Mouse (Mus musculus) hindbrain, embryonic 15.5 days (tissue): ENCODE results near the gene Inppl1. TPM values are rescaled to one million over a fixed set of nuclear protein-coding genes. Genes with fewer than 3 reads are reported as not detected.

Source experiments
- ATAC-seq: fragments of 200-750 bp; cut with Nextera tagmentation; 2 replicates; pipeline ENCODE4 v1.8.0; 2017; ENCODE audit warnings: low read depth, moderate number of reproducible peaks, moderate TSS enrichment; ENCODE audit not compliant: low FRiP score
- H3K27ac ChIP-seq: fragments of 300-500 bp; sonication (generic); replicated peaks from 2 replicates; pipeline ENCODE4 v1.5.1; 2015; ENCODE audit warnings: mild to moderate bottlenecking, inconsistent platforms
- H3K27me3 ChIP-seq: fragments of 300-500 bp; sonication (generic); 2 replicates; pipeline ENCODE4 v1.6.1; 2015; ENCODE audit warnings: control low read depth, inconsistent platforms
- H3K36me3 ChIP-seq: fragments of 300-500 bp; sonication (generic); 2 replicates; pipeline ENCODE4 v1.6.1; 2015; ENCODE audit warnings: control low read depth, inconsistent platforms
- H3K4me1 ChIP-seq: fragments of 300-500 bp; sonication (generic); replicated peaks from 2 replicates; pipeline ENCODE4 v1.6.1; 2015; ENCODE audit warnings: control low read depth, inconsistent platforms
- H3K4me2 ChIP-seq: fragments of 300-500 bp; sonication (generic); 2 replicates; pipeline ENCODE4 v1.6.1; 2015; ENCODE audit warnings: moderate library complexity, mild to moderate bottlenecking, inconsistent platforms
- H3K4me3 ChIP-seq: fragments of 300-500 bp; sonication (generic); 2 replicates; pipeline ENCODE4 v1.5.1; 2015; ENCODE audit warnings: mild to moderate bottlenecking, inconsistent platforms
- H3K9ac ChIP-seq: fragments of 300-500 bp; sonication (generic); 2 replicates; pipeline ENCODE4 v1.6.1; 2015; ENCODE audit warnings: inconsistent platforms
- H3K9me3 ChIP-seq: fragments of 300-500 bp; sonication (generic); 2 replicates; pipeline ENCODE4 v1.6.1; 2016; ENCODE audit warnings: control low read depth, inconsistent platforms
- WGBS: fragments of 180-500 bp; shearing (Covaris S2); methylation state at CpG from one replicate; pipeline ENCODE4 v1.1.7; 2015; 5-methylcytosine and 5-hydroxymethylcytosine counted together
- polyA plus RNA-seq: library from polyadenylated mRNA; unstranded; fragments of >200 nt; fragmentation: Nextera tagmentation; extraction: Ambion mirVana; gene quantifications from 2 replicates; pipeline ENCODE4 v1.2.1, GENCODE M21; 2015

The Inppl1 gene
- polyA plus RNA-seq: 17.2 and 18.2 TPM in 2 replicates

DNA sequence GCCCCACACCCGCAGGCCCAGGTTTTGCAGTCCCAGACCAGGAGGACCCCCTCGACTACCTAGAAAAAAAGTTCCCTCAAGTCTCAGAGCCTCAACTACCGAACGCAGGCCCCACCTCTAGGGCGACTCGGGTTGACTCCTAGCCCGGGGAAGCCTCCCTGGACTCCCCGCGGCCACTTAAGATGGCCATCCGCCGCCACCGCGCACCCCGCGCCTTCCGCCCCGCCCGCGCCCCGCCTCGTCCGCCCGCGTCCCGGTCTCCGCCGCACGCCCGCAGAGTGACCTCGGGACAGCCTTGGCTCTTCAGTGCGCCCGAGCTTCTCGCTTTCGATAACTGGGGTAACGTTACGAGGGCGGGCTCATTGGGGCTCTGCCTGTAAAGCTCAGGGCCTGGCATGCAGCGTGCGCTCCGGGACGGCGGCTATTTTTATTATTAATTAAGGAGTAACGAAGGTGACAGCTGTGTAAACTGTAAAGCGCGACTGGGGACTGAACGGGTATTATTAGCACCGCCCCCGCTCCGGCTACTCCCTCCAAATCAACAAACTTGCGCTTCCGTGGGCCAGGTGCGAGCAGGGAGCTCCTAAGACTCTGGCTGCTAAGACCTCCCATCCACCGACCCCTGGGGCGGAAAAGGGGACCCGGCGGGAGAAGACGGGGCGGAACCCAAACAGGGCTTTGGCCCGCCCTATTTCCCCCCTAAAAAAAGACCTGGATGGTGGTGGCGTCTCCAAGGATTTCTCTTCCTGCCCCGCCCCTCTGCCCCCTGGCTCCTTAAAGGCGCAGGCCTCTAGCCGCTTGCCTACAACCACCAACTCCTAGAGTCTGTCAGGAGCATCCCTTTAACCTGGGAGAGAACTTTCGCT lies at the start of gene Inppl1:
TSS of gene Inppl1 (minus strand) at position 624 of the 866 bp plus-strand sequence.
- H3K4me1 ChIP-seq: peaks cover 36% of the 10 kb centered on the region

DNA sequence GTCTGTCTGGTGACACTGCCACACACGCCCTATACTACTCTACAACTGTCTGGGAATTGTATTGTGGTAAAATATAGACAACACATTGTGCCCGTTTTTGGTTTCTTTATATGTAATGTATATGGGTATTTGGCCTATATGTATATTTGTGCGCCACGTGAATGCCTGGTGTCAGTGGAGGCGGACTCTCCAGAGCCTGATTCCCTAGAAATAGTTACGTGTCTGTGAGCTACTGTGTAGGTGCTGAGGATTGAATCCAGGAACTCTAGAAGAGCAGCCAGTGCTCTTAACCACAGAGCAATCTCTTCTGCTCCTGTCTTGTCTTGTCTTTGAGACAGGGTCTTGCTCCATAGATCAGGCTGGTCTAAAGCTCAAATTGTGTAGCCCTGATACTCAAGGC lies 48.2 kb upstream of the Inppl1 start:
- H3K27ac ChIP-seq: no peak overlapping the region
- no peaks in the 10 kb centered on the region for H3K4me1 ChIP-seq
- no peaks in the 10 kb centered on the region for H3K36me3 ChIP-seq
- no peaks in the 10 kb centered on the region for H3K27me3 ChIP-seq
- H3K9ac ChIP-seq: no peak overlapping the region
- ATAC-seq: no peak
- H3K9me3 ChIP-seq: no peaks in the 10 kb centered on the region
- no peak overlapping the region for H3K4me2 ChIP-seq
- H3K4me3 ChIP-seq: no peak overlapping the region
- 90% methylated on average over 6 of the region's 6 CpGs for WGBS

More for the DNA sequence above, at the start of gene Inppl1:
- Histone ChIP-seq H3K27ac (peak within 1 kb of the TSS; percentile 82), H3K36me3 (no peaks in the 10 kb centered on the region), H3K27me3 (peaks cover 8% of the 10 kb centered on the region; the same call in 1 of the 2 replicates), H3K9me3 (no peaks in the 10 kb centered on the region), H3K4me2 (peak within 1 kb of the TSS; percentile 99), H3K9ac (peak within 1 kb of the TSS; percentile 63), H3K4me3 (peak within 1 kb of the TSS; percentile 63)
- under 1% methylated on average over 64 of the region's 64 CpGs for WGBS
- ATAC-seq: peak; percentile 78

DNA sequence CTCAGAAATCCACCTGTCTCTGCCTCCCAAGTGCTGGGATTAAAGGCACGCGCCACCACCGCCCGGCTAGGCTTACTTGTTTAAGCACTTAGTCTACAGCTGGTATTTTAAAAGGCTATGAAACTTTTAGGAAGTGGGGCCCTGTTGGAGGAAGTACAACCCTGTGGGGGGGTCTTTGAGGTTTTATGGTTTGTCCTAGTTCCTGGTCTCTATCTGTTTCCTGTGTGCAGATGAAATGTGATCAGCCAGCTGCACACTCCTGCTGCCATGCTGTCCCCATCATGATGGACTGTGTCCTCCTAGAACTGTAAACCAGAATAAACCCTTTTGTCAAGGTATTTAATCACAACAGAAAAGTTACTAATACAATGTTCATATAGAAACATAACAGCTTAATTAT lies 46.1 kb upstream of the Inppl1 start:
- Histone ChIP-seq H3K4me2 (no peak overlapping the region), H3K9ac (no peak overlapping the region), H3K27me3 (no peaks in the 10 kb centered on the region), H3K9me3 (no peaks in the 10 kb centered on the region), H3K36me3 (no peaks in the 10 kb centered on the region), H3K27ac (no peak overlapping the region), H3K4me1 (no peaks in the 10 kb centered on the region), H3K4me3 (no peak overlapping the region)
- WGBS: 95% methylated on average over 4 of the region's 4 CpGs
- no peak for ATAC-seq

DNA sequence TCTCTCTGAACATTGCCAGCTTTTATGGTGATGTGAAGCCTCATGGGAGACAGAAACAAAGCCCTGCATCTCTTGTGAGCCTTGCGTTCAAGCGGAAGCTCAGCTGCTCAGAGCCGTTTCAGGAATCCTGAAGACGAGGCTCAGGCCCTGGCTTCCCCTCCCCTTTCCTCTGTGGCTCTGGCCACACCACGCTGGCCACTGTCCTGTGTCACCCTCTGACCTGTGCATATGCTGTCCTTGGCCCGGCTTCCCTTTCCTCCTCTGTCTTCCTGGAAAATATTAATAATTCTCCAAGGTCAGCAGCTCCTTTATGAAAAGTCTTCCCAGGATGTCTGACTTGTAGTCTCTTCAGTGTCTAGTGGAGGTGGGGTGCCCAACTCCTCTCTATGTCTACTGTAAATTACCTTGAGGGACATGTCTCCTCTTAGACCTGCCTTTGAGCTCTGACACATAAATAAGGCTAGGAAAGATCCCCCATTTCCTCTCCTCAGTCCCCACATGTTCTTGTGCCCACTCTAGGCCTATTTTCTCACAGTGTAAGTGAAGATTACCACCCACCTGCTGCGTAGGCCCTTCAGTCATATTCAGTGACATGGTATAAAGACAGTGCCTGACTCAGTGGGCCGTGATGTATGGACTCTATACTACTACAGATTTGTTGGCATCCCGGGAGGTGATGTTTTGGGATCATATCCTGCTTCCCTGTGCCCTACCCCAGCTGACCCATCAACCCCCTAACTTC lies 44.6 kb upstream of the Inppl1 start:
- ATAC-seq: no peak

DNA sequence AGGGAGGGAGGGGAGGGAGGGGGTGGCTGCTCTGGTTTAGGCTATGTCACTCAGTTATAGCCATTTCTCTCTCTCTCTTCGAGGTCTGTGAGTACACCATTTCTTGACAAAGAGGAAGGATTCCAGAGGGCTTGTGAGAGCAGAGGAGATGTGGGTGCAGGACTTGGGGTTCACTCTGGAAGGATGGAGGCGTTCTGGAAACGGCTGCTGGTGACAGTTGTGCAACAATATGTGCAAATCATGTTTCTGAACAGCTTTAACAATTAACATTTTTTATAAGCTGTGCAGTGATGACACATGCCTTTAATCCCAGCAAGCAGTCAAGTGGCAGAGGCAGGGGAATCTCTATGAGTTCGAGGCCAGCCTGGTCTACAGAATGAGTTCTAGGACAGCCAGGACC lies 42.8 kb upstream of the Inppl1 start:
- H3K36me3 ChIP-seq: no peaks in the 10 kb centered on the region
- no peak overlapping the region for H3K27ac ChIP-seq
- H3K9ac ChIP-seq: no peak overlapping the region
- H3K9me3 ChIP-seq: no peaks in the 10 kb centered on the region
- WGBS: 78% methylated on average over 4 of the region's 4 CpGs
- no peaks in the 10 kb centered on the region for H3K4me1 ChIP-seq
- no peak for ATAC-seq
- H3K4me3 ChIP-seq: no peak overlapping the region
- H3K27me3 ChIP-seq: no peaks in the 10 kb centered on the region
- no peak overlapping the region for H3K4me2 ChIP-seq

More for the DNA sequence above, 44.6 kb upstream of the Inppl1 start:
- Histone ChIP-seq H3K4me2 (no peak overlapping the region), H3K4me3 (no peak overlapping the region), H3K36me3 (no peaks in the 10 kb centered on the region), H3K9me3 (no peaks in the 10 kb centered on the region), H3K27me3 (no peaks in the 10 kb centered on the region), H3K9ac (no peak overlapping the region), H3K27ac (no peak overlapping the region), H3K4me1 (no peaks in the 10 kb centered on the region)
- WGBS: 62% methylated on average over 9 of the region's 9 CpGs

DNA sequence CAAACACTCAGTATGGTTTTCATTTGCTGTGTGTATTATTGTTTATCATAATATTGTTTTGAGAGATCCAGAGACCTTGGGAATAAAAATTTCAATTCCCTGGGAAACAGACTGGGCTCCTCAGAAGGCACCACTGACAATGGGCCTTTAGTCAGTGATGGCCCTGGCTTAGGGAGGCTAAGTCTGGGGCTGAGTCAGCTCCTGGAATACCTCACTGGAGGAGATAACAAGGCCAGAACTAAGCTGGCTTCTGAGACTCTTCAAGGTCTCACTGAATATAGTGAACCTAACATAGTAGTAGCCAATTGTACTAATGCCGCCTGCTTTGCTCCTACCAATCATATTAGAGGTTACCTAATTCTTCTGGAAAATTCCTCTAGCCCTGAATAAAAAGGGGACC lies 37.9 kb upstream of the Inppl1 start:
- Histone ChIP-seq H3K36me3 (no peaks in the 10 kb centered on the region), H3K4me2 (no peak overlapping the region), H3K4me1 (no peaks in the 10 kb centered on the region), H3K27me3 (no peaks in the 10 kb centered on the region), H3K9me3 (no peaks in the 10 kb centered on the region), H3K9ac (no peak overlapping the region), H3K4me3 (no peak overlapping the region), H3K27ac (no peak overlapping the region)
- no peak for ATAC-seq
- WGBS: 100% methylated on average over 1 of the region's 1 CpGs

DNA sequence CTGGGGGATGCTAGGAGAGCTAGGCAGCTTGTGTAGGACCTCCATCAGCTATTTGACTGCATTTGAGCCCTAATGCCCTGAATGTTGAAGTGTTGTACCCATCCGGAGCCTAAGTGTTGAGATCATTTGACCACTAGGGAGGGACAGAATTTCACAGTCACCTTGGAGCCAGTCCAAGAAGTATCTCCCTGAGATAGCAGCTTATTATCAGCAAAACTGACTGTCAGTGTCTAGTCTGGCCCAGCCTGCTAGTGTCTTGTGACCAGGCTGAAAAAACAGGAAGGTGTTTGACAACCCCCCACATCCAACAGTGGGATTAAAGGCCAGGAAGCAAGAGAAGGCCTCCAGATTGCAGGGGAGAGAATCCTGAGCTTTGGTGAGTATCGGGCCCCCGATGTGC lies 33.3 kb upstream of the Inppl1 start:
- WGBS: 88% methylated on average over 3 of the region's 3 CpGs
- Histone ChIP-seq H3K36me3 (no peaks in the 10 kb centered on the region), H3K9me3 (no peaks in the 10 kb centered on the region), H3K4me1 (no peaks in the 10 kb centered on the region), H3K27me3 (no peaks in the 10 kb centered on the region), H3K9ac (no peak overlapping the region), H3K4me2 (no peak overlapping the region), H3K4me3 (no peak overlapping the region), H3K27ac (no peak overlapping the region)
- ATAC-seq: no peak

DNA sequence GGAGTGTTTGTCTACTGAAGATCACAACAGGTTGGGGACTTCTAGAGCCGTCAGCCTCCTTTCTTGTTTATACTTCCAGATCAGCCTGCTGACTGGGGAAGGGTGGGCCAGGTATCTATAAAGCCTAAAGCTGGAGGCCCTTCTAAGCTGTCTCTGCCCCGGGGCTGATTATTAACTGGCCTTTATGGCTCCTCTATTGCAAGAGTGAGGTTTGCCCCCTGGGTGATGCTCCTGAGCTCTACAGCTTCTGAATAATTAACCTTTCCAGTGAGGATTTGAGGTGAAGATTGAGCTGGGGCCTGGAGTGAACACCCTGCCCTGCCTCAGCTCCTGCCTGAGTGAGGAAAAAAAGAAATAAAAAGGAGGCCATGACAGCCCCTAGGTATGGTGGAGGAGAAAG lies 32.6 kb upstream of the Inppl1 start, which contains the start of gene Folr1:
TSS of gene Folr1 (minus strand) at position 160 of the 400 bp plus-strand sequence.
- H3K4me2 ChIP-seq: no peak within 1 kb of the TSS
- no peak for ATAC-seq
- no peaks in the 10 kb centered on the region for H3K4me1 ChIP-seq
- H3K9me3 ChIP-seq: no peaks in the 10 kb centered on the region
- WGBS: 74% methylated on average over 2 of the region's 2 CpGs
- no peak within 1 kb of the TSS for H3K27ac ChIP-seq
- H3K36me3 ChIP-seq: no peaks in the 10 kb centered on the region
- no peaks in the 10 kb centered on the region for H3K27me3 ChIP-seq
- H3K9ac ChIP-seq: no peak within 1 kb of the TSS
- no peak within 1 kb of the TSS for H3K4me3 ChIP-seq

DNA sequence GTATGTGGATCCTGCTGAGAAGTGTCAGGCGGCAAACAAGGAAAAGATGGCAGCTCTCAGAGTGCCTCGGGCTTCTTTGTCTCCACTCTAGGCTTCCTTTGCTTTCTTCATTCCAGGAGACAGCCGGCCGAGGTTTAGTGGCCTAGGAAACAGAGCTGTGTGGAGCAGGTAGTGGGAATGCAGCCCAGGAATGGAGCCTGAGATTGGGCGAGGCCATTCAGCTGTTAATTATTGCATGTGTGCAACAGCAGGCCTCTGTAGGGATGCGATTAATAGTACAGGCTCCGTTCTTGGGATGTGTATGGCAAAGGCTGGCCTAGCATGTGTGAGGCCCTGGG lies 31.1 kb upstream of the Inppl1 start:
- 45% methylated on average over 7 of the region's 7 CpGs for WGBS
- no peaks in the 10 kb centered on the region for H3K36me3 ChIP-seq
- H3K27me3 ChIP-seq: no peaks in the 10 kb centered on the region
- H3K9ac ChIP-seq: no peak overlapping the region
- H3K4me2 ChIP-seq: no peak overlapping the region
- no peak overlapping the region for H3K4me3 ChIP-seq
- peak; percentile 30; the same call in 1 of the 2 replicates for ATAC-seq
- H3K27ac ChIP-seq: no peak overlapping the region
- no peaks in the 10 kb centered on the region for H3K9me3 ChIP-seq
- H3K4me1 ChIP-seq: no peaks in the 10 kb centered on the region

DNA sequence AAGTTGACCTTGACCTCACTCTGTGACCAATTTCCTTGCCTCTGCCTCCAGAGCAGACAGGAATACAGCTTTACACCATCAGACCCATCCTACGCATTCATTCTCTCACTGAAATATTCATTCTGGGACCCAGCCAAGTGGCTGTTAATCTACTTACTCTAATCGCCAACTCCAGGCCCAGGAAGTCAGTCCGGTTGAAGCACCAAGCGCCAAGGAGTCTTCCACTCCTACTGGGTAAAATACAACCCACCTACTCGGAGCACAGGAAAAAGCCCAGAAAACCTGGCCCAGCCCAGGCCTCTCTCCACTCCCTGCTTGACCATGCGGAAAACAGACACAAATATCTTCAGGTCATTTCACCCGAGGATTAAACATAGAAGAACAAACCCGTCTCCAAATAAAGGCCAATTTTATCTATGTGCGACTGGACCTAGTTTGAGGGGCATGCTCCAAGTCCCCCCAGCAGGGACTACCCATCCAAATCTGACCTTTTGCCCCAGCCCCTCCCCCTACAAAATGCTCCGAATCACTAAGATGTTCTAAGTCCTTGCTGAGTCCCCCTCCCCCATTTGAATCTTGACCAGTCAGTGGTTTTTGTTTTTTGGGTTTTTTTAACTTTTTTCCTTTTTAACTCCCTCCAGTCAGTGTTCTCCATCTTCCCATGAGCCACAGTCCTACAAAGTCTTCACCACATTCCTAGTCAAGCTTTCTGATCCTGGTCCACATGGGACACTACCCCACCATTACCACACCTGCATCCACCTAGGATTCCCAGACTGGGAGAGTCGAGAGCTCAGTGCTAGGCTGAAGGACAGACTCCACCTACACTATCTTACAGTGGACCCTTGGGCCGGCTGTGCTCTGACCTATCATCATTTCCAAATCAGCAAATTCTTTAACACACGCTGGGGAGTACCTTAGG lies 30.5 kb upstream of the Inppl1 start:
- Histone ChIP-seq H3K27me3 (no peaks in the 10 kb centered on the region), H3K9me3 (no peaks in the 10 kb centered on the region), H3K27ac (no peak overlapping the region), H3K9ac (no peak overlapping the region), H3K36me3 (no peaks in the 10 kb centered on the region), H3K4me3 (no peak overlapping the region), H3K4me2 (no peak overlapping the region), H3K4me1 (no peaks in the 10 kb centered on the region)
- ATAC-seq: no peak; the same call in 1 of the 2 replicates
- WGBS: 52% methylated on average over 13 of the region's 13 CpGs

DNA sequence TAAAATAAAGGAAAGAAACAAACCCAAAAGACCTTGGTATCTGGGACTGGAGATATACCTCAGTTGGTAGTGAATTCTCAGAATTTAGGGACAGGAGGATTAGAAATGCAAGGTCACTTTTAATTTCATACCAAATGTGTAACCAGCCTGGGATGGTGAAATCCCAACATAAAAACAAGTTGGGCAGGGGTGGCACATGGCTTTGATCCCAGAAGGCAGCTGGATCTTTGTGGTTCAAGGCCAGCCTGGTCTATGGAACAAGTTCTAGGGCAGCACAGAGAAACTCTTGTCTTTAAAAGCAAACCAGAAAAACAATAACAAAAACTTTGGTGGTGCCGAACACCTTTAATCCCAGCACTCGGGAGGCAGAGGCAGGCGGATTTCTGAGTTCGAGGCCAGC lies 29.5 kb upstream of the Inppl1 start:
- Histone ChIP-seq H3K9ac (no peak overlapping the region), H3K4me2 (no peak overlapping the region), H3K4me1 (no peaks in the 10 kb centered on the region), H3K36me3 (no peaks in the 10 kb centered on the region), H3K27ac (no peak overlapping the region), H3K27me3 (no peaks in the 10 kb centered on the region), H3K4me3 (no peak overlapping the region), H3K9me3 (no peaks in the 10 kb centered on the region)
- whole genome bisulfite sequencing: over 99% methylated on average over 4 of the region's 4 CpGs
- ATAC-seq: no peak
